Mouse (Mus musculus) gastrocnemius, postnatal 25 days (tissue): Measurements from ENCODE around the gene Pxdc1. TPM values are rescaled to one million over a fixed set of nuclear protein-coding genes. Genes with fewer than 3 reads are reported as not detected.

ENCODE experiments used
- total RNA-seq, 2 experiments: library from RNA; stranded (reverse); gene quantifications; 1 replicate in 1 of 2; 2 replicates in 1 of 2; pipeline ENCODE4 v1.2.3; 2021

The Pxdc1 gene
- total RNA-seq, 2 experiments from 2014 or later = 4.6 TPM

Other genes with a start within 250 kb of the Pxdc1 start
- gene Fam50b, start 81.4 kb upstream of the Pxdc1 start, total RNA-seq = not detected
- gene Prpf4b, start 221.8 kb upstream of the Pxdc1 start, total RNA-seq = 10 to 100 TPM; 26.9 to 27.3 TPM